Mouse (Mus musculus): ENCODE results near the gene Tmem144.

Tmem144 gene

DNA sequence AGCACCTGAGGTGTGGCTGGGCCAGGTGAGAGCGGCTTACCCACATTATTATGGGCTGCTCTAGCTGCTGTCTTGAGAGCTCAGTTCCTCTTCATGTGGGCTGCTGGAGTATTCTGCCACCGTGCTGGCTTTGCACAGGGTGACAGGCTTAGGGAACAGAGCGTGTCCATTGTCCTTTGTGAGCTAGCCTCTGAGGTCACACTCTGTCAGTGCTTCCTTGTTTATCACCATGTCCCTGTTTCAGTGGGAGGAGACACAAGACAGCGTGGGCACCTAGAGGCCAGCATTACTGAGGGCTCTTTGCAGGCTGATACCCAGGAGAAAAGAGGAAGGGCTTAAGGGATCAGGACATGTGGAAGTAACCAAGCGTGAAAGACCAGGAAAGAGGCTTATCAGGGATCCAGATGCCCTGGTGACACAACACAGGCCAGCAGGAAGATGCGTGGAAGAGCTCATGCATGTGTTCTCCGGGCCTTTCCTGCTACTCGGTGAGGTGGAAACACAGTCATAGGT is at the start of gene Tmem144:
TSS of gene Tmem144 (minus strand) at position 120 of the 513 bp plus-strand sequence.
- no peak for DNase-seq (ENCODE audit: low spot score in 2 of 2)

DNA sequence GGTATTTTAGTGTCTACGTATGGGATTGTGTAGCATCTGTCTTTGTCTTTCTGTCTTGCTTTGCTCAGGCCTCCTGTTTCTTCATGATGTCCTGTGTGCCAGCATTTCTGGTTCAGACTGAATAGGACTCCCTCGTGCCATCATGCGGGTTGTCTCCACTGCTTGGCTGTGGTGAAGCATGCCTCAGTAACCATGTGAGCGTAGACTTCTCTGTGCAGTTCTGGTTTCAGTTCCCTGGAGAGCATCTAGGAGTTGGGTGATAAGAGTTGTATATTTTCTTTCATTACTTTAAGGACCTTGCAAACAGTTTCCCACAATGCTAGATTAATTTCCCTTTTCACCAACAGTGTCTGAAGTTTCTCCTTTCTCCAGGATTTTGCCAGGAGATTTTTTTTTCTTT is 49.2 kb upstream of the Tmem144 start:
- DNase-seq (ENCODE audit: low spot score in 2 of 2) = no peak

DNA sequence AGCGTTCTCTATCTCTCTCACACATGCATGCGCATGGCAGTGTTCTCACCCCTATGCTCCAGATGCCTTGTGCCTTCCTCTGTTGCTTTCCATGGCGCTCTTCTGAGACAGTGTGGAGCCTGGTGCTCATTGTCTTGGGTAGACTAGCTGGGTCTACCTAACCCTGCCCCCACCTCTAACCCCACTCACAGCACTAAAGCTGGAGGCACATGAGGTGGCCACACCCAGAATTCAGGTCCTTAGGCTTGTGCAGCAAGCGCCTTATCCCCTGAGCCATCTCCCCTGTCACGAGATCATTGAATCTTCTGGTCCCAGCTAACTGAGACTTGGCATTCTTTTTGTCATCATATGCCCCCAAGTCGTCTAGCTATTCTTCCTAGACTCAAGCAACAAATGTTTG is 48.7 kb upstream of the Tmem144 start:
- no peak for DNase-seq (ENCODE audit: low spot score in 2 of 2)

DNA sequence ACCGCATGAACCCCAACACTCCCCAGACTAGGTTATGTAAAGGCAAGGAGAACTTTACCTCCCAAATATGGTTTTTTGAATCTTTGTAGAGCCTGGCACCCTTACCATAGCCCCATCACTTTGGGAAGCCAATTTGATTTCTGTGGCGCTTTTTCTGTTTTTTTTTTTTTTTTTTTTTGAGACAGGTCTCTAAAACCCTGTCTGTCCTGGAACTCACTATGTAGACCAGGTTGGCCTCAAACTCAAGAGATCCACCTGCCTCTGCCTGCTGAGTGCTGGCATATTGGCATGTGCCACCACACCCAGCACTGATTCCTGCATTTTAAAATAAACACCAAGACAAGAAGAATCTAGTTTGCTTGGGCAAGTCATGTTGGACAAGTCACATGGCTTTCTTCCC is 47.9 kb upstream of the Tmem144 start:
- DNase-seq (ENCODE audit: low spot score in 2 of 2) = no peak

DNA sequence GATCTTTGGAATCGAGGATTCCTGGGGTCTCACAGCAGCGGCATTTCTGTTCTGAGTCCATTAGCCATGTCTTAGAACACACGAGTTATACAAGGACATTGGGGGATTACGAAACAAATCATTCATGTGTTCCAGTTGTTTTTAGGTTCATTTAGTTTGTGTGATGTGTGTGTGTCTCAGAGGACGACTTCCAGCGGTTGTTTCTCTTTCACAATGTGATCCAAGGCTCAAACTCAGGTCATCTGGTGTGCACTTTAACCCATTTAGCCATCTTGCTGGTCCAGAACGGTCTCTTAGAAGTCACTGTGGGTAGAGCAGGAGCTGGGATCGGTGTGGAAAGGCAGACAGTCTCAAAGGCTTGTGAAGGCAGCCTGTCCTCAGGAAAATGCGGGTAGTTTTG is 47.3 kb upstream of the Tmem144 start:
- DNase-seq (ENCODE audit: low spot score in 2 of 2) = no peak

DNA sequence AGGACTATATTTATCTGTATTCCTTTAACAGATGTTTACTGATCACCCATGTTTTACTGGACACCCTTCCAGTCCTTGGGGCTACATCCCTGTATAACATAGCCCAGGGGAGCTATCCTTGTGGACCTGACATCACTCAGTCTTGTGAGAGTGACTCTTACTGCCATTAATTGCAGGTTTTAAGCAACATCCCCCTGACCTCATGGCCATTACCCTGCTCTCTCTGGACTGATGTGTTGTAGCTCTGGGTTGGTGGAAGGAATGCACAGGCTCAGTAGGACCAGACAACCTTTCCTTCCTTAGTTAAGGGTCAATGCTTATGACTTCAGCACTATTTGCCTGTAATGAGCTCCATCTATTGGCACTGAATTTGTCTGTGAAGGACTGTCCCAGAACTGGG is 45.9 kb upstream of the Tmem144 start:
- DNase-seq (ENCODE audit: low spot score in 2 of 2) = no peak

DNA sequence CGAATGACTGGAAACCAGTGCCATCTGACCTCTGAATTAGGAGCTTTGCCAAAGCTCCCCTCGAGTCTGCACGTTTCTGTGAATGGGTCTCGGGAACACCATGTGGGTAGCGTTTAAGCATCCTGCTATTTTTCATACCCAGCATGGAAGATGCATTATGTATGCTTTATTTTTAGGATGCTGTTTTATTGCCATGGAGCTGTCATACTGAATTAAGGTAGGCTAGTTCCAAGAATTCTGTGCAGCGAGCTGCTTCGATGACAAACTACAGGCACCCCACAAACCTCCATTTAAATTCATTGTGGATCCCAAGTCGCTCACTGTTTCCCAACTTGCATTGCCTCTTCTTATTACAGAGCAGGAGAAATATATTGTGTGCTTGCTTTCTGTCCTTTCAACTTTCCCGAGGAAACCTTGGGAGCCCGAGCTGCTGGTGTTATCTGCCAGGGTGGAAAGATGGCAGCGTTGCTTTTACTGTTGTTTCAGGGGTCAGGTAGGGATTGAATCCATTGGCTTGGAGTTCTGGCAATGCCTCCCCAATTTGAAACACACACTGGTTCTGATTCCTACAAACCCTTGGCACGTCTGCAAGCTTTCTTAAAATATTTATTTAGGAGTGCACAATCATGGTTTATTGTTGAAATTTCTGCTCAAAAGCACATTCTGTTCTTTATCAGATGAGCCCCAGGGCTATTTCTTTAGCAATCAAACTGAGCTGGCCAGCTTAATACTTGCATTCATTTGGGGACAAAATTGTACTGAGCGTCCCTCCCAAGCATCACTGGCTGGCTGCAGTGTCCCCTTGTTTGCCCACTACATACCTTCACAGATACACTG is 45.2 kb upstream of the Tmem144 start:
- DNase-seq (ENCODE audit: low spot score in 2 of 2) = no peak

DNA sequence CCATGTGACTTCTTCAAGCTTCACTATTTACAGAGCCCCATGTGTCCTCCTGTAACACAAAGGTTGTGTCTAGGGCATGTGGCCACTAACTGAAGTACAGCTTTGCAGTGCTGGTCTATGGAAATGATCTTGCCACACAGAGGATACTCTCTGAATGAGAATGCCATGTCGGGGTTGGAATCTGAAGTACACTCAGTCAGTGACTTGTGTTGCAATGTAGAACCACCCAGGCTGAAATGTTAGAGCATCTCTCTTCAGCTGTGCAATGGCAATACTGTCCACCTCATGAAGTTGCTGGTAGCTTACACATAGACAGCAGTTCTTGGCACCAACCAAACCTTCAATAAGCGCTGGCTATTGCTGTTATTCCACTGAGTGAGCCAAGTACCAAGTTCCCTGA is 35.4 kb upstream of the Tmem144 start:
- DNase-seq (ENCODE audit: low spot score in 2 of 2) = no peak

DNA sequence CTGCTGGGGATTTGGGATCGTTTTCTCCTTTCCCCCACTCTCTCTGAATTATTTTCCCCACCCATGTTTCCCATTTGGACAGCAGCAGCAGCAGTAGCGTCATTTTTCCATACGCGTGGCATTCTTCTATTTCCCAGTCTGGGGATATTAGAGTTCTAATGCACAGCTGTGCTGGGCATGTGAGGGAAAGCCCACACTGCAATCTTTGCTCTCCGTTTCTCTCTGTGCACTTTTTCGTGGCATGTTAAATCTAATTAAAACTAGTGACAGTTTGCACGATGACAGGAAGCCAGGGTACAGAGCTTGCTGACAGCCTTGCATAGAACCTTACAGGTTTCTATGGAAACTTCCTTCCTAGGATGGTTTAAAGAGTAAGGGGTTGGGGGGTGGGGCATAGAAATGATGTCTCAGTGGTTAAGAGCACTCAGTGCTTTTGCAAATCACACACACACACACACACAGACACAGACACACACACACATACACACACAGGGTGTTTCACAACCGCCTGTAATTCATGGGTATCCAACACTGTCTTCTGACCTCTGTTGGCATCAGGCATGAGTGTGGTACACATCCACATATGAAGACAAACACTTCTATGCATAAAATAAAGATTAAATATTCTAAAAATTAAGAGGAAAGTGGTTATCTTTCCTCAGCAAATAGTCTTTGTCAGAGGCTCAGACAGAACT is 34.7 kb upstream of the Tmem144 start:
- no peak for DNase-seq (ENCODE audit: low spot score in 2 of 2)

DNA sequence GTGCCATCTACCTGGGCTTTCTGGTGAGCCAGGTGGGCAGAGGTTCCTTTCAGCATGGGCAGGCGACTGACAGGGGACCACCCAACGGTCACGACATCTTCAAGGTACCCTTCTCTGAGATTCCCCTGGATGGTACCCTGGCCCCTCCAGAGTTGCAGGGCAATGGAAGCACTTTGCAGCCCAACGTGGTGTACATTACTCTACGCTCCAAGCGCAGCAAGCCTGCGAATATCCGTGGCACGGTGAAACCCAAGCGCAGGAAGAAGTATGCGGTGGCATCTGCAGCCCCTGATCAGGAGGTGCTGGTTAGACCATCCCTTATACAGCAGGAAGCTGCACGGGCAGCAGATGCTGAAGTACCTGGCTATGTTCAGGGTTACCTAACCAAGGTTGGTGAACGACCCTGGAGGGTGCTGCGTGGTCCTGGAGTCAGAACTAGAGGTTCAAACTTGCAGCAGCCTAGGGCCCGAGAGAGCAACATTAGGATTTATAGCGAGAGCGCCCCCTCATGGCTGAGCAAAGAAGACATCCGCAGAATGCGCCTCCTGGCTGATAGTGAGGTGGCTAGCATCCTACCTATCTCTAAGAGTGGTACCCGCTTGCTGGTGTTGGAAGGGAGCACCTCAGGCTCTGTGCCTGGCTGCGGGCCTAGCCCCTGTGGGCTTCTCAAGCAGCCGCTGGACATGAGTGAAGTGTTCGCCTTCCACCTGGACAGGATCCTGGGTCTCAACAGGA is 34.0 kb upstream of the Tmem144 start:
- DNase-seq (ENCODE audit: low spot score in 2 of 2) = peak in 1 of 2 experiments; percentile 9

DNA sequence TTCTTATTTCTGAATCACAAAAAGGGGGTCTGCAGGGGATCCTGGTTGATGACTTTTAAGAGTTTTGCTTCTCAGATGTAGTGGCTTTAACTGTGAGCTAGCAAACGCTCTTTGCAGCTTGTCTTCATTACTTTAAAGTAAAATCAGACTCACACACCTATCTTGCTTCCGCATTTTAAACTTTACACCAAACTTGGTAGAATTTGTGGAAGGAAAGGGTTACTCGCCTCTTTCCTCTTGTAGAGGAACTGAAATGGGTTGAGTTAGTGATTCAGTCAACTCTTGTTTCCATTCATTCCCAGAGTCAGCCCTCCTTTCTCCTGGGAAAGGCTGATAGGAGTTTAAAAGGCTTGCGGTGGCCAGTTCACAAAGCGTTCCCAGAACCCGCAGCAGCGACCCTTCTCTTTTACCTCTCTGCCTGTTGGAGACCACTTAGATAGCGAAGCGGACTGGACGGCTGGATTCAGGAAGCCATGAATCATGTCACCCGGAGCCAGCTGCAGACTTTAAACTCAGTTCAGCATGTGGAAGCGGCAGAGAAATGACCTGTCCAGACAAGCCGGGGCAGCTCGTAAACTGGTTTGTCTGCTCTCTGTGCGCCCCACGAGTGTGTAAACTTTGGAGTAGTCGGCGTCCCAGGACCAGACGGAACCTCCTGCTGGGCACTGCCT is 33.2 kb upstream of the Tmem144 start:
- no peak for DNase-seq (ENCODE audit: low spot score in 2 of 2)

DNA sequence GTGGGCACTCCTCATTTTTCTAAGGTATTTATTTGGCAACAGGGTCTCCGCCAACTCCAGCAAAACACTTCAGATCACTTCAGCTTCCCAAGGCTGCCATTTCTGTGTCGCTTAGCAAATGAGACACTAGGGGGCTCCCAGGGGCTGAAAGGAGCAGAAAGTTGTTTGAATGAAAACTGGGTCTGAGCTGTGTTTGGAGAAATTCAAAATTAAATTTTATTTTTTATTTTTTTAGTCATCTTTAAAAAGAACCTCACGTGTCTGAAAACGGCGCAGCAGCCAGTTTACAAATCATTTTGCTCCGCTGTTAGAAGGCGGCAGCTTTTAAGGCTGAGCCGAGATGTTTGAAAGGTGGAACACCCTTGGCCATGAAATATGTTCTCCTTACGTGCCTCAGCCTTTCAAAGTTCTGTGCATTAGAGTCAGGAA is 32.2 kb upstream of the Tmem144 start:
- DNase-seq (ENCODE audit: low spot score in 2 of 2) = peak in 1 of 2 experiments; percentile 10

DNA sequence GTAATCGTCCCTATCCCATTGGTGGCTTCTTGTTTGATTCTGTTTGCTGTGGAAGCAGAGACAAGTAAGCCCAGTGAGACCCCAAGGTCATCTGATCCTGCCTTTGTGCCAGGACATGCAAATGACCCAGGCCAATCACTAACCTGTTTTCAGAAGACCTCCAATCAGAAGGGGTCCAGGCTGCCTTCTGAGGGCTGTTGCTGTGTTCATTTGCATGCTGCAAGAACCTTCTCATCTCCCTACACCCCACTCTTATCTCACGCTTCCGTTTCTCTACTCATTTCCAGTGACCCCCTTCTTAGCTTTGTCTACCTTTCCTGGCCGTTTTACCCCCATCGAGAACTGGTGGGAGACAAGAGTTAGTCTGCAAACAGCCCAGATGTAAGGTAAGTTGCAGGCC is 31.7 kb upstream of the Tmem144 start, which contains the start of gene Fam198b:
TSS of gene Fam198b (plus strand) at position 229 of the 400 bp plus-strand sequence.
- no peak for DNase-seq (ENCODE audit: low spot score in 2 of 2)

DNA sequence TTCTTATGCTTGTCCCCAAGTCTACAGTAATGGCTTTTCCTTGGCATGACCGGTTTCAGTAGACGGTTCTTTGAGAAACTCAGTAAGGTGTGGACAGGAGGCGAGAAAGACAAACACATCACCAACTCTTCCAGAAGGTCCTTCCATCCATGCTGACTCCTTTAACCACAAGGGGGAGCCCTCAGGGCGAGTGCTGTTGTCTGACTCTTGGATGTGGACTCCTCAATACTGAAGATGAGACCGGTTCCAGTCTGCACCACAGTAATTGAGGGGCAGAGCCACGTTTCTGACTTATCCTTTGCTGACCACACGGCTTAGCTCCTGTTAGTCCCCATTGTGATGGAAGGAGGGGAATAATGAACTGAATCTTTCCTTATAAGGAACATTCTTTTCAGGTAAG is 30.5 kb upstream of the Tmem144 start:
- peak; percentile 19 to 34 for DNase-seq (ENCODE audit: low spot score in 2 of 2)

DNA sequence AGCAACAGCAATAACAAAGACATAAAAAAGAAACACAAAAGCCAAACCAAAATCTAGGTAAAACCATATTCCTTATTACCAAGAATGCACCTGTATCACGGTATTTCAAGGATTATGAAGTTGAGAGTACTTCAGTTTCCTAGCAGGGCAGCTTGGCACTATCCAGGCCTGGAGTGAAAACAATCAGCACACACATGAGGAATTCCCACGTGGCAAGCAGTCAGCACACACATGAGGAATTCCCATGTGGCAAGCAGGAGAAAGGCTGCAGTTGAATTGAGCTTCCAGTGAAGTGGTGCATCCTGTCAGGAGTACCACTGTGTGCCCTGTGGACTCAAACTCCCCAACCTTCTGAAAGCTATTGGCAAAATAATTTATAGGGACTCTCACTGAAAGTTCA is 29.1 kb upstream of the Tmem144 start:
- DNase-seq (ENCODE audit: low spot score in 2 of 2) = no peak

DNA sequence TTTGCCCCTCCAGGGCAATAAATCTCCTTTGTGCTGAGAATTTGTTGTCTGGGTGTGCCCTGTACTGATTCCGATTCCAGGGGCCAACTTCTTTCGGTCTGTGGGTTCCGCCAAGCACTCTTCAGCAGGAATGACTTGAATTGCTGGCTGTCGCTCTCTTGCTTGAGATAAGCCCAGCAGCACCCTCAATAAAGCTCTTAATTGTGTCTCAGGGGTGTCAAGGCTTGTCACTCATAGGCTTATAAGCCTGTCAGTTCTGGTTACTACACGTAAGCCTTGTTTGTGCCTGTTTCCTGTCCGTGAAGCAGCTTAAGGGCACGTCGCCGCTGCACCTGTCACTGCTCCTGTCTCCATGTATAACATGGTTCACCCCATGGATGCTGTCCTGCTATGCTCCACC is 26.7 kb upstream of the Tmem144 start:
- no peak for DNase-seq (ENCODE audit: low spot score in 2 of 2)

DNA sequence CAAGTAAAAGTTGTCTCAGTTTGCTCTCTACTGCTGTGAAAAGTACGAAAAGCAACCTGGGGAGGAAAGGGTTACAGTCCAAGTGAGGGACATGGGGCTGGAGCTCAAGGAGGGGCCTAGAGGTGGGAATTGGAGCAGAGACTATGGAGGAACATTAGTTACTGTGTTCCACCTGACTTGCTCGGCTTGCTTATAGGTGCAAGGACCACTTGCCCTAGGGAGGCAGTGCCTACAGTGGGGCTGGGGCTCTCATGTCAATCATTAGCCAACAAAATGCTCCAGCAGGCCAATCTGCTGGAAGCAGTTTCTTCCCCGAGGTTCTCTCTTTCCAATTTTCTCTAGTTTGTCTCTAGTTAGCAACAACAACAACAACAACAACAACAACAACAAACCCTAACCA is 25.8 kb upstream of the Tmem144 start:
- DNase-seq (ENCODE audit: low spot score in 2 of 2) = no peak

DNA sequence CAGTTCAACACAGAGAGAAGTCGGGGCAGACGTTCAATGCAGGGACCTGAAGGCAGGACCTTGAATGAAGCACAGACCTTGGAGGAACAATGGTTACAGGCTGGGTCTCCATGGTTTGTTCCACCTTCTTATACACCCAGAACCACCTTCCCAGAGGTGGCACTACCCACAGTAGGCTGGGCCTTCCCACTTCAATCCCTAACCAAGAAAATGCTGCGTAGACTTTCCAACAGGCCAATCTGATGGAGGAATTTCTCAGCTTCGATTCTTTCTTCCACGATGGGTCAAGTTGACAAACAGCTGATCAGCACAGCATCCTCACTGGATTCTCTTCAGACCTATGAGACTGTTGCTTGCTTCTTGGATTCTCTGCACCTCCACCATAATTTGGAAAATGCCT is 22.9 kb upstream of the Tmem144 start:
- DNase-seq (ENCODE audit: low spot score in 2 of 2) = no peak

DNA sequence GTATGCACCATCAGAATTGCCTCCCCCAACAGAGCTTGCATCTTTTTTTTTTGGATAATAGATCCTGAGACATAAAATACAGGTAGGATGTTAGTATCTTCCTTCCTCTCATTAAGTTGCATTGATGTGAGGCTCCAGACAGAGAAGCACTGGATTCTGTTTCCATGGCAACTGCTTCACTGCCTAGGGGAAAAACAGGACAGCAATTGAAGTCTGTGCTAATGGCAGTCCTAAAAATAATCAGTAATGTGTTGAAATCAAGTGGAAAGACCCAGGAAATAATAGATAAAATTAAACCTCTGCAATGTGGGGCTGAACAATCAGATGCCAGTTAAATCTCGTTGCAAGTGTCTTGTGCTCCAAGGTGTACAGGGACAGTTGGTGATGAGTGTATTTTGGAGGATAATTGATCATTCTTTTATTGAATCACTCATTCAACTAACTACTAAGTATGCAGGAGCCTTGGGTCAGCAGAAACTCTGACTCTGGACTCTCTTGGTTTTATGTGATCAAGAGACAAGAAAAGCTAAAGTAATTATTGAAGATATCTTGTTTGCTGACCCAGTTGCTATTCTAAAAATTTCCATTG is 14.6 kb upstream of the Tmem144 start:
- DNase-seq (ENCODE audit: low spot score in 2 of 2) = no peak

DNA sequence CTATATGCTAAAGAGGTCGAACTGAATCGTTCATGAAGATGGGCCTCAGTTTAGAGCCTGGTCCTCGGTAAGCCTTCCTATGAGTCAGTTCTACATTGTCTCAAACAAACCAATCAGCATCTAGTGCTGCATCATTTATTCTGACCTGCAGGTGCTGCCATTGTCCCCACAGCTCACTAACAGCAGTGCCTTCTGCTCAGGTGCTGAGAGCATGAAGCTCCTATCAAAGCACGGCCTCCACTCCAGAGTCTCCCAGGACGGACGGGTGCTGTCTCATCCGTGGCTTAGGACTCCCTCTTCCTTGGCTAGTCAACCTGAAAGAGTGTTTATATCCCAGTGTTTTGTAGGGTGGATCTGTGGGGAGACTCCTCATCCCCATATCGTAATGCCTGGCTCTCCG is 14.0 kb upstream of the Tmem144 start:
- DNase-seq (ENCODE audit: low spot score in 2 of 2) = no peak

DNA sequence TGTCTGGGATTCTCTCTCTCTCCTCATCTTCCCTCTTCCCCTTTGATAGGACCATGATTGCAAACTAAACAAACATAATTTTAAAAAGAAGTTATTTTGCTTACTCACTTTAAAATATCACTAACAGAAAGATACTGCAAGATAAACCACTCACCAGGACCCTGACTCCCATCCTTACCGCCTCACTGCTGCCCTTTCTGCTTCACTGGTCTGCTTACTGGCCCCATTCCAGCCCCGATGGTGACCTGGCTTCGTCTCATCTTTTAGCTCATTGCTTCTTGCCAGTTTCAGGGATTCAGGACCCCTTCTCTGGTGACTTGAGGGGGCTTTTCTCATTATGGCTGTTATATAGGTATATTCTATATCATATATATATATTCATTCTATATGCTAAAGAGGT is 13.5 kb upstream of the Tmem144 start:
- no peak for DNase-seq (ENCODE audit: low spot score in 2 of 2)

All from natural killer cell, adult 2 months (primary cell).